Mouse (Mus musculus): ENCODE measurements around the gene Gnb5.
"Not testable (repeated sequence)": the region's sequence is repeated elsewhere in the genome, so short reads cannot be mapped to it uniquely, and the experiment has no call there.

Gnb5 gene

DNA sequence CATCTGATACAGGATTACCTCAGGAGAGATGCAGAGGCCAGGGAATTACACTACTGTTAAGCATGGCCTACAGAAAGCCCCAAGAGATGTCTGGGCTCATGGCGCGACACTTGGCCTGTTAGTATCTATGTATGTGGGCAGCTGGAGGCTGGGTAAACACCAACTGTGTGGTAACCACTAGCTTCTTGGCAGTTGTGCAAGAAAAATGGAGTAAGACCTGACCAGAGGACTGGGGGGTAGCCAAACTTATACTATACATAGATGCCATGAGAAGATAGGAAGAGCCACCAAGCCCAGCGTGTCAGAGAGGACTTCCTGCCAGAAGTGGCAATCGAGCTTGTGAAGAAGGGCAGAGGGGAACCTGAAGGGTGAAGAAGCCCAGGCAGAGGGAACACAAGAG is 56.1 kb downstream of the Gnb5 start:
- no peak for DNase-seq

DNA sequence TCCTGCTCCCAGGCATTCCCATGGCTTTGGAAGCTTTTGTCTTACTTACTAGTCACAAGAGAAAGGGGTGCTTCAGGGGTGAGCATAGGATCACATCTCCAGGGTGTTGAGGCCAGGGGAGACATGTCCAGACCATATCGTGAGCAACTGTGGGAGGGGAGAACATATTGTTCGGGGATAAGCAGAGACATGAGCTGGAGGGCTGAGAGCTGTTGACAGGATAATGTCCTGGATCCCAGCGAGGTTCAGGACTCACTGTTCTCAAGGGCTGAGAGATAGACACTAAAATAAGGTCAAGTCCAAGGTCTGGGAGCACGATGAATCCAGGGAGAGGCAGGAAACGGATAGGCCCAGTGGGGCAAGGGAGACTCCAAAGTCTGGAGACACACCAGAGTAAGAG is 56.9 kb downstream of the Gnb5 start:
- DNase-seq: no peak

DNA sequence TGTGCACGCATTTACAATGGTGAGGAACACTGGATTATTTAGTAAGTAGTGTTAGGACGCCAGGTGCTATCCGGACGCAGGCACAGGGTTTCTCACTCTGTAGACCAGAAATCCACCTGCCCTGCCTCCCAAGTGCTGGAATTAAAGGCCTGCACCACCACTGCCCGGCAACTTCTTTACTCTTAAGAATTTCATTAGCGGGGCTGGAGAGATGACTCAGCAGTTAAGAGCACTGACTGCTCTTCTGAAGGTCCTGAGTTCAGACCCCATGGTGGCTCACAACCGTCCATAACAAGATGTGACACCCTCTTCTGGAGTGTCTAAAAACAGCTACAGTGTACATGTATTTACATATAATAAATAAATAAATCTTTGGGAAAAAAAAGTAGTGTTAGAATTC is 57.6 kb downstream of the Gnb5 start:
- not testable (repeated sequence) for DNase-seq

DNA sequence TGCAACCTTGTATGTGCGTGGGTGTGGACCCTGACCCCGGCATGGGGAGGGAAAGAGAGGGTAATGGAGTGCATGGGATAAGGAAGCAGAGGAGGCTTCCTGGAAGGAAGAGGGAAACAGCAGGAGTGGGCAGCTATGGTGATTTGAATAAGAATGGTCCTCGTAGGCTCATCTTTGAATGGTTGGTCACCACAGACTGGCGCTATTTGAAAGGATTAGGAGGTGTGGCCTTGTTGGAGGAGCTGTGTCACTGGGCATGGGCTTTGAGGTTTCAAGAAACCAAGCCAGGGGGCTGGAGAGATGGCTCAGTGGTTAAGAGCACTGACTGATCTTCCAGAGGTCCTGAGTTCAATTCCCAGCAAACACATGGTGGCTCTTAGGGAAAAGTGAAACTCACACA is 59.1 kb downstream of the Gnb5 start:
- no peak for DNase-seq

DNA sequence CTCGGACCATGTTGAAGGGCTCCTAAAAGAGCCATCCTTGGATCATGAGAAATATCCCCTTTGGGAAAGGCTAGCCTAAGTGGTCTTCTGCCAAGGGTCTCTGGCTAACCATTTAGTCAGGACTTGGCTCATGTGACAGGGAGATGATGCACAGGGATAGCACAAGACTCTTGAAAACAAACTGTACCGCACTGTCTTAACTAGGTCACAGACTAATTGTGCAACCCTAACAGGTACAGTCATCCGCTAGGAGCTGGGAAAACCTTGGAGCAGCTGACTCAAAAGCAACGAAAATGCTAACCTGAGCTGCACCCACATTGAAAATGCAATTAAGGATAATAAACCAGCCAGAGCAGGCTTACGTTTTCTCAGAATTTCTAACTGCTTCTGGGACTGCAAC is 60.1 kb downstream of the Gnb5 start:
- no peak for DNase-seq

DNA sequence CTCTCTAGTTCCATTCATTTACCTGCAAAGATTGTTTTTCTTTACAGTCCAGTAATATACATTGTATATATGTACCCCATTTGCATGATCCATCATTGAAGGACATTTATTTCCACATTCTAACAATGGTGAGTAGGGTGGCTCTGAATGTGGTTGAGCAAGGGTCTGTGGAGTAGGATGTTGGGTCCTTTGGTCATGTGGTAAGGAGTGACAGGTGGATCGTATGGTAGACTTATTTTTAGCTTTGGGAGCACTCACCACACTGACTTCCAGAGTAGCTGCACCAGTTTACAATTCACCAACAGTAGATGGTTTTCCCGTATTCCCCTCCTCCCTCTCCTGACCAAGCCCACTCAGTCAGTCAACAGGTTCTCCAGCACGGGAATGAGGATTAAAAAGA is 62.7 kb downstream of the Gnb5 start:
- no peak for DNase-seq

DNA sequence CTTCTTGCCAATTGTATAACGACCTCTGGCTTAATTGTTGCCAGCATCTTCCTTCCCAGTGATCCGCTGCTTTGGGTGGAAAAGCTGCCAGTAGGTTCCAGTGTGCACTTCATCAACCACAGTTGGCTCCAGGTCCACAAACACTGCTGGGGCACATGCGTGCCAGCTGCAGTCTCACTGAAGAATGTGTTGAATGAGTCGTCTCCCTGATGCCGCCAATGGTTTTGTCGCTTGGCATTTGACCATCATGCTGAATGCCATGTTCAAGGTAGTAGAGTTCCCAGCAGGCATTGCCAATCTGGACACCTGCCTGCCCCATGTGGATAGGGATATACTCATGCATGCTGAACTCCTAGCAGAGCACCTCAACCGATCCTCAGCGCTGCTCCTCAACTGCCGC is 69.5 kb downstream of the Gnb5 start:
- DNase-seq: no peak

DNA sequence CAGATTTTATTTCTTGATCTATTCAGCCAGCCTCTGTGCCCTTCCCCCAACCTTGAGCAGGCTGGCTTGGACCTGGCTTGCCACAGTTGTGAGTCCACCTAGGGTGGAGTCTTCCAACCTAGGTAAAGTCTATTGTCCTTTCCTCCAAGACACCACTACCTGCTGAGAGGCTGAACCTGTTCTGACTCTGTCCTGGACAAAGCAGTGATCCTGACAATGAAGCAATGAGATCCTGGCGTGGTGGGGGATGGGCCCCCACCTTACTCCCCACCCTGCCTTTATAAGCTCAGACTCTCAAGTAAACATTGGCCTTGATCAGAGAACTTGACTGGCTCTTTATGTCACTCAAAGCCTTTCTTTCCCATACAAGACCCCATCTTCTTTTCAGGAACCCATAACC is 70.3 kb downstream of the Gnb5 start:
- no peak for DNase-seq

DNA sequence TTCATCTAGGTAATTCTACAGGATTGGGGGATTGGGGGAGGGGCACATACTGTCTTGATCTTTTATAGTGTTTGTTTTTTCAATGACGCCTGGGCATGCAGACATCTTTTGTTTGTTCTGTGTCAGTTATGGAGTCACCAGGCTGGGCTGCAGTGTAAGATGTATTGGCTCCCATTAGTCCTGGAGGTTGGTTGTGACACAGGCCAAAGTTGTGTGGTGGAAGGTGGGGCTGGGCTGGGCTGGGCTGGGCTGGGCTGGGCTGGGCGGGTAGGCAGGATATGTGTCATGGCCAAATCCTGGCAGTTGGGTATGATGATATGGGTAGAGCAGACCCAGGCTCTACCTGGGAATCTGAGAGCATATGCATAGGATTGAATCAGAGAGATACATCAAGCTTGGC is 72.7 kb downstream of the Gnb5 start:
- no peak for DNase-seq

DNA sequence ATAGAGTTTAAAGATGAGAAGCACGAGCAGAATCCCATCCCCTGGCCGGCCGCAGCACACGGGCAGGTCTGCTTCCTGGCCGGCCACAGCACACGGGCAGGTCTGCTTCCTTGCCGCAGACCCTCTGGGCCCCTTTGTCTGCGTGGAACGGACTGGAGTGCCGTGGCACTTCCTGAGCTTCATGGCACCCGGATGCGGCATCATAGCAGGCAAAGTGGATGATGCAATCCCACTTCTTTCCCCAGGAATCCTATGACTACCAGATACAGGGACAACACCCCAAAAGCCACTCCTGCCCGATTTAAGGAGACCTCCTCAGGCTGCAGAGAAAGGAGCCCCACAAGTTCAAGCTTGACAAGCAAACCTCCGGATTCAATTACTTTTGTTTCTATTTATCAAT is 76.7 kb downstream of the Gnb5 start:
- no peak for DNase-seq

DNA sequence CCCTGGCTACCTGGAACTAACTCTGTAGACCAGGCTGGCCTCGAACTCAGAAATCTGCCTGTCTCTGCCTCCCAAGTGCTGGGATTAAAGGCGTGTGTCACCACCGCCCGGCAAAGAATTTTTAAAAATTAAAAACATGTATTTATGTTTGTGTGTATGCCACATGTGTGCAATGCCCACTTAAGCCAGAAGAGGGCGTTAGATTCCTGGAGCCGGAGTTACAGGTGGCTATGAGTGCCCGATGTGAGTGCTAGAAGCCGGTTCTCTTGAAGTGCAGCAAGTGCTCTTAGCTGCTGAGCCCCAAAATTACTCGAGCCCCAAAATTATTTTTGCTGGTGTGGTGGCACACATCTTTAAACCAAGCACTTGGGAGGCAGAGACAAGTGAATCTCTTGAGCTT is 77.7 kb downstream of the Gnb5 start:
- DNase-seq: no peak

DNA sequence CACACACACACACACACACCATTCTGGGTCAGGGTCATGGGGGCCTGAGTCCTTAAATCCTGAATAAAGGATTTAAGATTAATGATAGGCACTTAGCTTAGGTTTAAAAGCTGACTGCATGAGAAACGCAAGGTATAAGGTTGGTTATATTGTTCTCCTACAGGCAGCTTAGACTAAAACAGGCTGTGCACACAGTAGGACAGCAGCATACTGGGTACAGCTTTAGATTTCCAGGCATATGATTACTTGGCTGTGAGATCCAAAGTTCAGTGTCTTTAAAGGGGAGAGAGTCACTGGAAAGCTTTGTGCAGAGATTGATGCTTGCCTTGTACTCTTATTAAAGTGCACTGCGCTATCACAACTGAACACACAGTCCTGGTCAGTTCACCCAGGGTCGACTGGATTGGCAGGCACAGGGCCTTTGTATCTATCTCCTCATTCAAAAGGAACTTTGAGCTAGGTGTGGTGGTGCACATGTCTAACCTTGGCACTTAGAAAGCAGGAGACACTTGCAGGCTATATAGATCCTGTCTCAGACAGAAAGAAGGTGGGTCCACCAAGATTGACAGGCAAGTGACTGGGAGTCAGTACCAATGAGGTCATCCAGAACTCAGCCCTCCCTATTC is 78.4 kb downstream of the Gnb5 start:
- no peak for DNase-seq

DNA sequence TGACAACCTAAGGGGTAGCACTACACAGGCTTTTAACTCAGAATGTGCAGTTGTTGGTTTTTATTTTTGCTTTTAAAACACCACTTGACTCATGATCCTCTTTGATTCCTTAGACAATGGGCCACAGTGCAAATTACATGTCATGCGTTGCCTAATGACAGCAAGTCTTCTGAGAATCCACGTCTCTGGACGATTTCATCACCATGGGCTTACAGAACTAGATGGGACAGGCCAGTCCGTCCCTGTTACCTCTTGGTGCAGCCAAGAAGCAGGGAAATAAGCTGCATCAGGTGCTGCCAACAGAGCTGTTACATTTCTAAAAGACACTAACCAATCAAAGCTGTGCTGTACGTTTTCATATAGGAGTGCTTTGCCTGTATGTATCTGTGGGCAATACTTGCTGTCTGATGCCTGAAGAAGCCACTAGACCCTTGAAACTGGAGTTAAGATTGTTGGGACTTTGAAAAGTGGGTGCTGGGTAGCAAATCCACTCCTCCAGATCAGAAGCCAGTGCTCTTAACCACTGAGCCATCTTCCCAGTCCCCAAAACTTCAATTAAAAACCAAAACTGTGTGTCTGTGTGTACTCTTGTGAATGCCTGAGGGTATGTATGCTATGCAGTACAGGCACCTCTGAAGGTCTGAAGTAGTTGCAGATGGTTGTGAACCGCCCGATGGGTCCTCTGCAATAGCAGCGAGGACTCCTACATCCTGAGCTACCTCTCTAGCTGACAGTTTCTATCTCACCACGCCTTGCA is 79.3 kb downstream of the Gnb5 start:
- no peak for DNase-seq

DNA sequence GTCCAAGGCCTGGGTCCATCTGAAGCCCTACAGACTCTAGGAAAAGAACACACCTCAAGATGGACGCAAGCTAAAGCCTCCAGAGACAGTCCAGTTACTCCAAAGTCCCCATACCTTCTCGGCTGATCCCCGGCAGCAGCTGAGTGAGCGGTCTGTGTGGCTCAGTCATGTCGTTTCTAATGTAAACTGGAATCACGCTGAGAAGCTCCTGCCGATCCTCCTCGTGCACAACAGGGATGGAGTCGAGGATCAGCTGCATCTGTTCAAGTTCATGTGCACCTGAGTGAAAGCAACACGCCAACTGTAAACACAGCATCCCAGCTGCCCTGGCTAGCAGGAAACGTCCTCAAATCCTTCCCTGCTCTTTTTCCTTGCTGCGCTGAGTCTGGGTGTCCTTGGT is 87.2 kb downstream of the Gnb5 start:
- DNase-seq: no peak

Measured in kidney, postnatal 36 days (tissue).